Mouse (Mus musculus) brain, embryonic 14.5 days (tissue): ENCODE results near the gene Zfp654.

Experiments used
- CTCF ChIP-seq: fragments of 200-500 bp; IDR thresholded peaks from 2 replicates; pipeline ENCODE4 v1.5.1; 2012; ENCODE audit warnings: inconsistent platforms, mild to moderate bottlenecking, moderate library complexity, borderline replicate concordance; ENCODE audit not compliant: insufficient read depth, insufficient read length; ENCODE audit errors: extremely low read depth
- POLR2A ChIP-seq: fragments of 200-500 bp; IDR thresholded peaks from 2 replicates; pipeline ENCODE4 v1.6.1; 2012; ENCODE audit warnings: mild to moderate bottlenecking, inconsistent platforms, borderline replicate concordance; ENCODE audit not compliant: poor library complexity, insufficient read depth, insufficient read length, severe bottlenecking; ENCODE audit errors: extremely low read depth

DNA sequence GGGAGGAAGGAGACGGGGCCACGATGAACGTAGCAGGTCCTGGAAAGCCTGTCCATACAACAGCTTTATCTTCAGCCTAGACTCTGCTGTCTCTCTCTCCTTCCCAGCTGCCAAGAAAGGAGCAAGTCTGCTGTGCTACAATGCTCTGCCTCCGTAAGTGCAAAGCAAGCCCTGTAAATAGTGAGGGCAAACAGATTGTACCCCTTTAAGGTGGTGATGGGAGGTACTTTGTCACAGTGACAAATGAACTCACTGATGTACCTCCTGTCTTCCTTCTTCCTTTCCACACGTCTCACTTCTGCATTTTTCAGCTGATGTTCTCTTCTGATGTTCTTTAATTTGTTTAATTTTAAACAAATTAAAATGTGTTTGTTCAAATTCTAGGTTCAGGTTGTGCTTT is 32.4 kb upstream of the Zfp654 start:
- TF ChIP-seq CTCF: no peak
- TF ChIP-seq POLR2A: no peak
